Mouse (Mus musculus) embryonic fibroblast, embryonic 13.5 days (primary cell): ENCODE results near the gene Arhgap6.

ENCODE experiments used
- CTCF ChIP-seq: IDR thresholded peaks from 2 replicates; pipeline ENCODE4 v1.5.1; 2011; ENCODE audit warnings: mild to moderate bottlenecking, control low read depth, low read length, moderate library complexity, borderline replicate concordance; ENCODE audit not compliant: insufficient read depth
- POLR2A ChIP-seq: IDR thresholded peaks from 2 replicates; pipeline ENCODE4 v1.6.1; 2011; ENCODE audit warnings: low read depth, mild to moderate bottlenecking, control low read depth, low read length, moderate library complexity

DNA sequence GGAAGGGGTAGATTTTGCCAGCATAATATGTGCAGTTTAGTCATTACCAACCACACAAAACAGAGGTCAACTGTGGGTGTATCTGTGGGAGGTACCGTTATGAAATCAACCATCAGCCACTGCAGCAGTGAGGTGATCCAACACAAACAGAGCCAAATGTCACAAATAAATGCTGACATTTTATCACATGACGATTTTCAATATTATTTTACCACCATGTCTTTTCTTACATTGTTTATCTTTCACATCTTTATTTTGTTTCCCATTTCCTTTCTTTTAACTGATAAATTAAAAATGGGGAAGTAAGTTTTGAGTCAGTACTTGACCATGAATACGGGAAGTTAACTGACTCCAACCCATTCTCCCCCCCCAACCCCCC lies 328.9 kb downstream of the Arhgap6 start:
- TF ChIP-seq CTCF (no peak), POLR2A (no peak)
